ENCODE assay signal across 7 mouse cellular contexts in genomic region chr17:23992789-23993553, GRCm38 (mm10). TPM values are rescaled to one million over a fixed set of nuclear protein-coding genes. Genes with fewer than 3 reads are reported as not detected.
DNase-seq lines count a peak whose midpoint lies in the region; ATAC-seq lines count a peak whose summit lies in the region.

No protein-coding gene starts in this region.

- no peaks in the 10 kb centered on the region for H3K36me3 ChIP-seq in embryonic facial prominence, embryonic 10.5 days (replicated peaks)
- H3K36me3 ChIP-seq in intestine, embryonic 16.5 days (ENCODE audit: control insufficient read depth, insufficient read depth, low read length), result no peaks in the 10 kb centered on the region
- no peaks in the 10 kb centered on the region for H3K36me3 ChIP-seq in liver, embryonic 16.5 days (ENCODE audit: control insufficient read depth, insufficient read depth)

- WGBS in embryonic facial prominence, embryonic 10.5 days, result 68% methylated on average over 9 of the region's 9 CpGs
- WGBS in intestine, embryonic 16.5 days, result 44% methylated on average over 9 of the region's 9 CpGs
- 63% methylated on average over 9 of the region's 9 CpGs for WGBS in liver, embryonic 16.5 days (ENCODE audit: insufficient replicate concordance)

- H3K27me3 ChIP-seq in embryonic facial prominence, embryonic 10.5 days (replicated peaks; ENCODE audit: low read depth, poor library complexity, severe bottlenecking), result peaks cover 15% of the 10 kb centered on the region
- no peaks in the 10 kb centered on the region for H3K27me3 ChIP-seq in intestine, embryonic 16.5 days (replicated peaks; ENCODE audit: control insufficient read depth, insufficient read depth, low read length)
- no peaks in the 10 kb centered on the region for H3K27me3 ChIP-seq in liver, embryonic 16.5 days (ENCODE audit: control insufficient read depth, insufficient read depth, low read depth, low read length)

- peak overlapping the region; percentile 67 for H3K27ac ChIP-seq in embryonic facial prominence, embryonic 10.5 days (replicated peaks)
- H3K27ac ChIP-seq in intestine, embryonic 16.5 days (ENCODE audit: low read length), result peak overlapping the region; percentile 85
- no peak overlapping the region for H3K27ac ChIP-seq in liver, embryonic 16.5 days (ENCODE audit: low read length)

- peak overlapping the region; percentile 51 for H3K4me2 ChIP-seq in intestine, embryonic 16.5 days (ENCODE audit: low read depth, low read length)
- 0 out of 2 replicates have a peak overlapping the region, but pooled peaks have one; percentile 14 for H3K4me2 ChIP-seq in liver, embryonic 16.5 days (ENCODE audit: low read depth, low read length)

- peak overlapping the region; percentile 60 for H3K9ac ChIP-seq in intestine, embryonic 16.5 days (ENCODE audit: low read depth, low read length)
- no peak overlapping the region for H3K9ac ChIP-seq in liver, embryonic 16.5 days (ENCODE audit: low read depth, low read length)

- peak overlapping the region; percentile 49 for H3K4me3 ChIP-seq in embryonic facial prominence, embryonic 10.5 days
- peak overlapping the region; percentile 11; the same call in 1 of the 2 replicates for H3K4me3 ChIP-seq in intestine, embryonic 16.5 days (ENCODE audit: low read length)
- H3K4me3 ChIP-seq in liver, embryonic 16.5 days (ENCODE audit: low read depth, low read length), result no peak overlapping the region

- peaks cover 25% of the 10 kb centered on the region for H3K4me1 ChIP-seq in embryonic facial prominence, embryonic 10.5 days
- peaks cover 15% of the 10 kb centered on the region for H3K4me1 ChIP-seq in intestine, embryonic 16.5 days (ENCODE audit: control insufficient read depth, insufficient read depth, low read length)
- H3K4me1 ChIP-seq in liver, embryonic 16.5 days (ENCODE audit: control insufficient read depth, low read depth, low read length), result no peaks in the 10 kb centered on the region; the same call in 1 of the 2 replicates

- peak; percentile 11 for DNase-seq in CD4-positive helper T cell, adult 2 months (ENCODE audit: low read depth, low spot score)
- no peak for DNase-seq in embryonic facial prominence, embryonic 10.5 days (ENCODE audit: low spot score)
- DNase-seq in gastrocnemius, adult 18-20 months (ENCODE audit: low spot score), result no peak
- no peak for DNase-seq in spleen, postnatal 4 days (ENCODE audit: low spot score in 2 of 2)

- peak; percentile 73 for ATAC-seq in intestine, embryonic 16.5 days
- ATAC-seq in liver, embryonic 16.5 days (ENCODE audit: low read depth), result no peak
- no peak for ATAC-seq in monocyte, adult 5-6 weeks (replicated peaks; ENCODE audit: insufficient number of reproducible peaks, low FRiP score, low TSS enrichment, poor library complexity, severe bottlenecking)

- no peaks in the 10 kb centered on the region for H3K9me3 ChIP-seq in embryonic facial prominence, embryonic 10.5 days
- H3K9me3 ChIP-seq in intestine, embryonic 16.5 days (ENCODE audit: control insufficient read depth, low read length), result no peaks in the 10 kb centered on the region
- H3K9me3 ChIP-seq in liver, embryonic 16.5 days (replicated peaks; ENCODE audit: control insufficient read depth, low read length), result no peaks in the 10 kb centered on the region

RNA-seq across cellular contexts. Expression of gene Prss22, which starts 4.9 kb away (rescaled TPM):
- polyA plus RNA-seq in embryonic facial prominence, embryonic 10.5 days (2016; fragmentation: Nextera tagmentation; extraction: Ambion mirVana), result 3.0 and 3.6 TPM in 2 replicates
- polyA plus RNA-seq in intestine, embryonic 16.5 days (2015; fragmentation: Nextera tagmentation; extraction: Ambion mirVana), result 0.13 and 0.26 TPM in 2 replicates
- not detected in 2 replicates for polyA plus RNA-seq in liver, embryonic 16.5 days (2015; fragmentation: Nextera tagmentation; extraction: Ambion mirVana)
- not detected in 3 replicates for total RNA-seq in monocyte, adult 5-6 weeks (2017)
- not detected for total RNA-seq in gastrocnemius, adult 18-20 months (2021)

RNA-seq across cellular contexts. Expression of gene Prss30, which starts 12.6 kb away (rescaled TPM):
- polyA plus RNA-seq in embryonic facial prominence, embryonic 10.5 days (2016; fragmentation: Nextera tagmentation; extraction: Ambion mirVana), result not detected in 2 replicates
- polyA plus RNA-seq in intestine, embryonic 16.5 days (2015; fragmentation: Nextera tagmentation; extraction: Ambion mirVana), result 3.2 and 4.3 TPM in 2 replicates
- polyA plus RNA-seq in liver, embryonic 16.5 days (2015; fragmentation: Nextera tagmentation; extraction: Ambion mirVana), result 0.07 TPM in 1 of 2 replicates, not detected in the other
- total RNA-seq in monocyte, adult 5-6 weeks (2017), result 0.76 to 1.2 TPM in 2 of 3 replicates, not detected in the other
- not detected for total RNA-seq in gastrocnemius, adult 18-20 months (2021)

RNA-seq across cellular contexts. Expression of gene Sbpl, which starts 37.9 kb away (rescaled TPM):
- polyA plus RNA-seq in embryonic facial prominence, embryonic 10.5 days (2016; fragmentation: Nextera tagmentation; extraction: Ambion mirVana), result not detected in 2 replicates
- not detected in 2 replicates for polyA plus RNA-seq in intestine, embryonic 16.5 days (2015; fragmentation: Nextera tagmentation; extraction: Ambion mirVana)
- polyA plus RNA-seq in liver, embryonic 16.5 days (2015; fragmentation: Nextera tagmentation; extraction: Ambion mirVana), result not detected in 2 replicates
- total RNA-seq in monocyte, adult 5-6 weeks (2017), result not detected in 3 replicates
- not detected for total RNA-seq in gastrocnemius, adult 18-20 months (2021)

RNA-seq across cellular contexts. Expression of gene Prss27, which starts 45.0 kb away (rescaled TPM):
- polyA plus RNA-seq in embryonic facial prominence, embryonic 10.5 days (2016; fragmentation: Nextera tagmentation; extraction: Ambion mirVana), result 0.11 and 0.24 TPM in 2 replicates
- 0.11 and 0.17 TPM in 2 replicates for polyA plus RNA-seq in intestine, embryonic 16.5 days (2015; fragmentation: Nextera tagmentation; extraction: Ambion mirVana)
- polyA plus RNA-seq in liver, embryonic 16.5 days (2015; fragmentation: Nextera tagmentation; extraction: Ambion mirVana), result not detected in 2 replicates
- total RNA-seq in monocyte, adult 5-6 weeks (2017), result not detected in 3 replicates
- total RNA-seq in gastrocnemius, adult 18-20 months (2021), result not detected

RNA-seq across cellular contexts. Expression of gene Sbp, which starts 51.5 kb away (rescaled TPM):
- polyA plus RNA-seq in embryonic facial prominence, embryonic 10.5 days (2016; fragmentation: Nextera tagmentation; extraction: Ambion mirVana), result not detected in 2 replicates
- not detected in 2 replicates for polyA plus RNA-seq in intestine, embryonic 16.5 days (2015; fragmentation: Nextera tagmentation; extraction: Ambion mirVana)
- not detected in 2 replicates for polyA plus RNA-seq in liver, embryonic 16.5 days (2015; fragmentation: Nextera tagmentation; extraction: Ambion mirVana)
- not detected in 3 replicates for total RNA-seq in monocyte, adult 5-6 weeks (2017)
- not detected for total RNA-seq in gastrocnemius, adult 18-20 months (2021)
